Mouse (Mus musculus): Measurements from ENCODE around the gene Zbtb8a.
A peak's percentile ranks its signal among the peaks of the same experiment; 100 is the strongest.

GRCm38 (mm10) chr4:129375000-129375399 is 2.9 kb downstream of the Zbtb8a start:
- TF ChIP-seq POLR2A (IDR thresholded peaks at IDR 0.05; ENCODE audit: insufficient read depth, low read length): peak; percentile 17
- TF ChIP-seq CTCF (IDR thresholded peaks at IDR 0.05; ENCODE audit: low read depth, low read length): no peak
- peak; percentile 89 for TF ChIP-seq EP300 (IDR thresholded peaks at IDR 0.05; ENCODE audit: insufficient read depth, low read depth, low read length)
